Mouse (Mus musculus) testis, adult 2 months (tissue): ENCODE results near the gene Tmx1. TPM values are rescaled to one million over a fixed set of nuclear protein-coding genes. Genes with fewer than 3 reads are reported as not detected.

Experiments
- H3K27ac ChIP-seq: fragments of 200-500 bp; 2 replicates; pipeline ENCODE4 v1.5.1; 2012; ENCODE audit warnings: low read depth, low read length; ENCODE audit not compliant: control insufficient read depth, insufficient read depth
- H3K27me3 ChIP-seq: fragments of 200-500 bp; 2 replicates; pipeline ENCODE4 v1.6.1; 2012; ENCODE audit warnings: mild to moderate bottlenecking, low read length, moderate library complexity; ENCODE audit not compliant: control insufficient read depth, insufficient read depth
- H3K36me3 ChIP-seq: fragments of 200-500 bp; 2 replicates; pipeline ENCODE4 v1.6.1; 2012; ENCODE audit warnings: mild to moderate bottlenecking, low read length; ENCODE audit not compliant: control insufficient read depth, insufficient read depth
- H3K4me1 ChIP-seq: fragments of 200-500 bp; 2 replicates; pipeline ENCODE4 v1.6.1; 2012; ENCODE audit warnings: low read length; ENCODE audit not compliant: control insufficient read depth, insufficient read depth
- H3K4me3 ChIP-seq: fragments of 200-500 bp; 2 replicates; pipeline ENCODE4 v1.5.1; 2012; ENCODE audit warnings: low read depth, mild to moderate bottlenecking, low read length, moderate library complexity, mixed read lengths; ENCODE audit not compliant: control insufficient read depth
- CTCF ChIP-seq: fragments of 200-500 bp; IDR thresholded peaks from 2 replicates; pipeline ENCODE4 v1.5.1; 2012; ENCODE audit warnings: low read depth, mild to moderate bottlenecking, inconsistent platforms, low read length, moderate library complexity; ENCODE audit not compliant: control insufficient read depth, insufficient read depth, insufficient replicate concordance
- POLR2A ChIP-seq: fragments of 200-500 bp; IDR thresholded peaks from 2 replicates; pipeline ENCODE4 v1.6.1; 2012; ENCODE audit warnings: low read depth, mild to moderate bottlenecking, inconsistent platforms, low read length, moderate library complexity; ENCODE audit not compliant: control insufficient read depth
- polyA plus RNA-seq: library from polyadenylated mRNA; depleted of rRNA; stranded (reverse); fragments of >200 nt; gene quantifications from 2 replicates; pipeline ENCODE4 v1.2.3, GENCODE M21; 2012; rRNA removed

Gene Tmx1
- polyA plus RNA-seq, result 10.8 and 14.1 TPM in 2 replicates

GRCm38 (mm10) chr12:70452726-70453645 is at the start of gene Tmx1:
Gene Tmx1 (plus strand): TSS chr12:70453095.
- no peaks in the 10 kb centered on the region for H3K27me3 ChIP-seq
- TF ChIP-seq POLR2A (peak; percentile 95), CTCF (no peak)
- H3K36me3 ChIP-seq, result no peaks in the 10 kb centered on the region
- H3K4me1 ChIP-seq, result no peaks in the 10 kb centered on the region; the same call in 1 of the 2 replicates
- H3K27ac ChIP-seq, result peak within 1 kb of the TSS; percentile 91
- peak within 1 kb of the TSS; percentile 97 for H3K4me3 ChIP-seq

GRCm38 (mm10) chr12:70404327-70404726 is 48.6 kb upstream of the Tmx1 start:
- no peak overlapping the region for H3K27ac ChIP-seq
- H3K4me1 ChIP-seq, result no peaks in the 10 kb centered on the region
- H3K27me3 ChIP-seq, result no peaks in the 10 kb centered on the region
- TF ChIP-seq CTCF (no peak), POLR2A (no peak)
- H3K36me3 ChIP-seq, result no peaks in the 10 kb centered on the region
- no peak overlapping the region for H3K4me3 ChIP-seq

DNA sequence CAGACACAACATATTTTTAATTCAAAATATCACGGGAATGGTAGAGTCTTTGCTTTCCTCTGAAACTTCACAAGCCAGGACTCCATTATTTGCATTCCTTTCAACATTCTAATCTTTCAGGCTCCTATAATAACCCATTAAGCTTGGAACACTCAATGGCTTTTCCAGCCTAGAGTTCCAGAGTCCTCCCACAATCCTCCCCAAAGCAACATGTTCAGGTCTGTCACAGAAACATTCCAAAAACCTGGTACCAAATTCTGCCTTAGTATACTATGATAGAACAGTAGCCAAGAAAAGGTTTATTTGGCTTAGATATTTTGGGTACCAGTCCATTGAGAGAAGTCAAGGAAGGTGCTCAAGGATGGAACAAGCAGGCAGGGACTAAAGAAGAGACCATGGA is 44.5 kb upstream of the Tmx1 start:
- Histone ChIP-seq H3K27me3 (no peaks in the 10 kb centered on the region), H3K36me3 (no peaks in the 10 kb centered on the region), H3K4me1 (no peaks in the 10 kb centered on the region), H3K4me3 (no peak overlapping the region), H3K27ac (no peak overlapping the region)
- TF ChIP-seq POLR2A, result no peak

GRCm38 (mm10) chr12:70409600-70409999 is 43.3 kb upstream of the Tmx1 start:
- H3K36me3 ChIP-seq, result no peaks in the 10 kb centered on the region
- H3K27ac ChIP-seq, result no peak overlapping the region
- no peak for TF ChIP-seq CTCF
- H3K4me1 ChIP-seq, result no peaks in the 10 kb centered on the region
- H3K4me3 ChIP-seq, result no peak overlapping the region
- no peaks in the 10 kb centered on the region for H3K27me3 ChIP-seq

DNA sequence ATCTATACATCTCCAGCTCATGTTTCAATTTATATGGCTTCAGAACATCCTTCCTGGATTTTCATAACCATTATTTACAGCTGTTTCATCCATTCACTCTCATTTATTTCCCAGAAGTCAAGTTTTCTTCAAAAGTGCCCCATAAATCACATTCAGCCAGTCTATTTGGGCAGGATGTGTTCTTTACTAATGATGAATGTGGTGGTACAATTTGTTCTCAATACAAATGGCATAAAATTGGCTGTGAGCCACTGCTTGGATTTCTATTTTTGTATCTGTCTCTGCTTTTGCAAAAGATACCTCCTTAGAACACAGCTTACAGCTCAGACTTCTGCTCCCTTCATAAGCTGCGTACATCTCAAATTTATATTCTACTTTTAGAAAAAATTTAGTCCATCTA is 32.7 kb upstream of the Tmx1 start:
- Histone ChIP-seq H3K36me3 (no peaks in the 10 kb centered on the region), H3K27ac (no peak overlapping the region), H3K4me3 (no peak overlapping the region), H3K4me1 (no peaks in the 10 kb centered on the region), H3K27me3 (no peaks in the 10 kb centered on the region)
- no peak for TF ChIP-seq CTCF

GRCm38 (mm10) chr12:70421028-70421427 is 31.9 kb upstream of the Tmx1 start:
- no peak overlapping the region for H3K27ac ChIP-seq
- no peak overlapping the region for H3K4me3 ChIP-seq
- no peaks in the 10 kb centered on the region for H3K27me3 ChIP-seq
- no peaks in the 10 kb centered on the region for H3K4me1 ChIP-seq
- no peak for TF ChIP-seq POLR2A
- no peak for TF ChIP-seq CTCF
- H3K36me3 ChIP-seq, result no peaks in the 10 kb centered on the region

GRCm38 (mm10) chr12:70422322-70423118 is 30.4 kb upstream of the Tmx1 start:
- TF ChIP-seq POLR2A, result no peak
- TF ChIP-seq CTCF, result no peak
- H3K36me3 ChIP-seq, result no peaks in the 10 kb centered on the region
- no peak overlapping the region for H3K27ac ChIP-seq
- no peaks in the 10 kb centered on the region for H3K4me1 ChIP-seq
- H3K27me3 ChIP-seq, result no peaks in the 10 kb centered on the region
- no peak overlapping the region for H3K4me3 ChIP-seq
